Mouse (Mus musculus) intestine, embryonic 14.5 days (tissue): ENCODE data around the gene Noc4l. TPM values are rescaled to one million over a fixed set of nuclear protein-coding genes. Genes with fewer than 3 reads are reported as not detected.

Source experiments
- ATAC-seq: fragments of 200-750 bp; cut with Nextera tagmentation; replicated peaks from 2 replicates; pipeline ENCODE4 v1.8.0; 2017; ENCODE audit warnings: low read depth, moderate number of reproducible peaks, moderate TSS enrichment, moderate library complexity; ENCODE audit not compliant: low FRiP score, low TSS enrichment
- DNase-seq: peaks from one replicate; pipeline ENCODE4 v3.0.0-alpha.2; 2018; ENCODE audit warnings: low spot score
- H3K27ac ChIP-seq: fragments of 300-500 bp; sonication (generic); 2 replicates; pipeline ENCODE4 v1.5.1; 2014; ENCODE audit warnings: low read depth, mild to moderate bottlenecking, control low read depth
- H3K27me3 ChIP-seq: fragments of 300-500 bp; sonication (generic); replicated peaks from 2 replicates; pipeline ENCODE4 v1.6.1; 2014; ENCODE audit warnings: low read length, control low read depth; ENCODE audit not compliant: control insufficient read depth, insufficient read depth
- H3K36me3 ChIP-seq: fragments of 300-500 bp; sonication (generic); 2 replicates; pipeline ENCODE4 v1.6.1; 2014; ENCODE audit warnings: low read length, control low read depth; ENCODE audit not compliant: control insufficient read depth, insufficient read depth
- H3K4me1 ChIP-seq: fragments of 300-500 bp; sonication (generic); replicated peaks from 2 replicates; pipeline ENCODE4 v1.6.1; 2014; ENCODE audit warnings: low read length, control low read depth, mixed read lengths; ENCODE audit not compliant: control insufficient read depth, insufficient read depth
- H3K4me2 ChIP-seq: fragments of 300-500 bp; sonication (generic); 2 replicates; pipeline ENCODE4 v1.6.1; 2014; ENCODE audit warnings: low read length
- H3K4me3 ChIP-seq: fragments of 300-500 bp; sonication (generic); 2 replicates; pipeline ENCODE4 v1.5.1; 2014; ENCODE audit warnings: low read depth, low read length, control low read depth, mixed read lengths
- H3K9ac ChIP-seq: fragments of 300-500 bp; sonication (generic); 2 replicates; pipeline ENCODE4 v1.6.1; 2014; ENCODE audit warnings: mild to moderate bottlenecking, low read length
- H3K9me3 ChIP-seq: fragments of 300-500 bp; sonication (generic); 2 replicates; pipeline ENCODE4 v1.6.1; 2016; ENCODE audit warnings: low read length, control low read depth; ENCODE audit not compliant: control insufficient read depth
- WGBS: fragments of 180-500 bp; shearing (Covaris S2); extraction: QIAGEN DNeasy Blood & Tissue Kit; methylation state at CpG from one replicate; pipeline ENCODE4 v1.1.7; 2014; 5-methylcytosine and 5-hydroxymethylcytosine counted together
- polyA plus RNA-seq: library from polyadenylated mRNA; unstranded; fragments of >200 nt; fragmentation: Nextera tagmentation; extraction: Ambion mirVana; gene quantifications from 2 replicates; pipeline ENCODE4 v1.2.1, GENCODE M21; 2014

Gene Noc4l
- polyA plus RNA-seq, 1 experiment from 2014 or later = 69.1 TPM

DNA sequence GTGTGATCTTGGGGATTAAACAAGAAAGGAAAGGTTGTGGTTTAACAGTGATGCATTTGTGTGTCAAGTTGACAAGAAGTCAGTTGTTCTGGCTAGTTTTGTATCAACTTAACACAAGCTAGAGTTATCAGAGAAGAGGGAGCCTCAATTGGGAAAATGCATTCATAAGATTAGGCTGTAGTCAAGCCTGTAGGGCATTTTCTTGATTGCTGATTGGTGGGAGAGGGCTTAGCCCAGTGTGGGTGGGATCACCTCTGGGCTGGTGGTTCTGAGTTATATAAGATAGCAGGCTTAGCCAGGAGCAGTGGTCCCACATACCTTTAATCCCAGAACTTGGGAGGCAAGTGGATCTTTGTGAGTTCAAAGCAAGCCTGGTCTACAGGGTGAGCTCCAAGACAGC, 6.8 kb downstream of the Noc4l start:
- Histone ChIP-seq H3K27me3 (no peaks in the 10 kb centered on the region), H3K4me1 (no peaks in the 10 kb centered on the region), H3K27ac (no peak overlapping the region), H3K9ac (no peak overlapping the region), H3K4me3 (no peak overlapping the region), H3K9me3 (no peaks in the 10 kb centered on the region), H3K36me3 (peaks cover 53% of the 10 kb centered on the region), H3K4me2 (no peak overlapping the region)
- DNase-seq (no peak), ATAC-seq (no peak)

DNA sequence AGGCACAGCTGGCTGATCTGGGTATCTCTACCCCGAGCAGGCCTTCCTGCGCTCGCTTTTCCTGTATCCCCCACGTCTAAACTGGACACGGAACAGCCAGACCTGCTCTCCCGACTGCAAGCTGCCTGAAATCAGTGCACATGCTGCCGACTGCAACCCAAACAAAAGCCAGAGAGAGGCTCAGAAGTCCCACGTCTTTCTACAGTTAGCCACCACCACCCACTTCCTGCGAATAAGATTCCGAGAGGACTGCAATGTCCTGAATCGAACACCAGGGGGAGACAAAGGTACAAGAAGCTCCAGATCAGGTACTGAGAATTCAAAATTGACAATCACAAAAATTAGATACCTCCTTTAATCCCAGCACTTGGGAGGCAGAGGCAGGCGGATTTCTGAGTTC, 13.8 kb downstream of the Noc4l start:
- no peak for ATAC-seq
- Histone ChIP-seq H3K9me3 (no peaks in the 10 kb centered on the region), H3K4me1 (no peaks in the 10 kb centered on the region), H3K9ac (peak overlapping the region; percentile 22; the same call in 1 of the 2 replicates), H3K4me3 (no peak overlapping the region), H3K36me3 (no peaks in the 10 kb centered on the region), H3K27ac (no peak overlapping the region), H3K4me2 (peak overlapping the region; percentile 37), H3K27me3 (no peaks in the 10 kb centered on the region)
- 19% methylated on average over 12 of the region's 12 CpGs for WGBS
- peak; percentile 83 for DNase-seq

DNA sequence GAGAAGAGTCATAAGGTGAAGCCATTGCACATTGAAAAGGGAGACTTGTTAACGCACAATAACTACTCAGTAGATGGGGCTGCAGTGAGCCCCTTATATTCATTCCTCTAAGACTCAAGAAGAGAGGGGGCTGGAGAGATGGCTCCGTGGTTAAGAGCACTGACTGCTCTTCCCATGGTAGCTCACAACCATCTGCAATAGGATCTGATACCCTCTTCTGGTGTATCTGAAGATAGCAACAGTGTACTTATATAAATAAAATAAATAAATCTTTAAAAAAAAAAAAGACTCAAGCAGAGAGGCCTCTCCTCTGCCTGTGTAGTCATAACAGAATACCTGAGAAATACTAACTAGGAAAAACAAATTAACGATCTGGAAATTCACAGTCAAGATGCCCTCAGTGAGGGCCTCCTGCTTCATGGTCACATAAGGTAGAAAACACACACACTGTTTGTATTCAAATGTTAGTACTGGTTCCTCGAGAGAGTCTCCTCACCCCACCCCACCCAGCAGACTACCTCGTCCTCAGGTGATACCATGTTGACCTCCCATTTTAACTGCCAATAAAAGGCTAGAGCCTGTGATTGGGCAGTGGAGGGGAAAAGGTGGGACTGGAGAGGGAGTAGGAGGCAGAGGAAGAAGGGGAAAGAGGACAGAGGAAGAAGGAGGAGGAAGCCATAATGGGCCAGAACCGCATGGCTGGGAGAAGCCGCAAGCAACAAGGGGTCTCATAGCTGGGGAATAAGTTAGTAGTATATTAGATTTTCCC, 14.7 kb downstream of the Noc4l start:
- no peak overlapping the region for H3K4me3 ChIP-seq
- ATAC-seq = no peak
- 75% methylated on average over 7 of the region's 7 CpGs for WGBS
- no peak overlapping the region for H3K4me2 ChIP-seq
- no peak overlapping the region for H3K9ac ChIP-seq
- H3K4me1 ChIP-seq = no peaks in the 10 kb centered on the region
- no peak for DNase-seq
- H3K36me3 ChIP-seq = no peaks in the 10 kb centered on the region
- no peaks in the 10 kb centered on the region for H3K27me3 ChIP-seq
- no peak overlapping the region for H3K27ac ChIP-seq
- no peaks in the 10 kb centered on the region for H3K9me3 ChIP-seq

DNA sequence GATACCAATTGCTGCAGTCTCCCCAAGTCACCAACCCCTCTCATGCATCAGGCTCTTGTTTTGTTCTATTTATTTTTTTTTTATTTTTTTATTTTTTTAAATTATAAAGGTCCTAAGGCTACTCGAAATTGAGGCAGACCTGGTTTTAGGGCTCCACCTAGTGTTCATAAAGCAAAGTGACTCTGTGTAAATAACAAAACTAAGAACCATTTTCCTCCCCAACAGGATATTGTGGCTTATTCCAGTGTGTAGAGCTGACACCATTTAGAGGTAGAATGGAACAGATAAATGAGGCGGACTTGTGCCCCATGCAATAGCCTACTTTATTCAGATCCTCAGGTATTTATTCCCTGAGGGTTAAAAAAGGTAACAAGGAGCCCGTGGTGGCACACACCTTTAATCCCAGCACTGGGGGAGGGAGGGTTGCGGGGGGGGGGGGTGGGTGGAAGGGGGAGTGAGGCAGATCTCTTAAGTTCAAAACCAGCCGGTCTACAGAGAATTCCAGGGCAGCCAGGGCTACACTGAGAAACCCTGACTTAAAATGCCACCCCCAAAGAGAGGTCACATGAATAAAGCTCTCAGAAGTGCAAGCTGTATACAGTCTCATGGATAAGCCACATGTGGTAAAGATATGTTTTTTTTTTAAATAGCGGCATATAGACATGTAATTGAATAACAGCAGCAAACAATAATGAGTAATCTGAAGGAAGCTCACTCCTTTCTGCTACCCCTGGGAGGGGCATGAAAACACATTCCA, 17.1 kb downstream of the Noc4l start:
- no peak overlapping the region for H3K4me3 ChIP-seq
- DNase-seq (no peak), ATAC-seq (no peak; the same call in 1 of the 2 replicates)
- H3K4me1 ChIP-seq = no peaks in the 10 kb centered on the region
- H3K9me3 ChIP-seq = no peaks in the 10 kb centered on the region
- H3K4me2 ChIP-seq = no peak overlapping the region
- no peaks in the 10 kb centered on the region for H3K36me3 ChIP-seq
- H3K27me3 ChIP-seq = no peaks in the 10 kb centered on the region
- no peak overlapping the region for H3K9ac ChIP-seq
- WGBS = 40% methylated on average over 6 of the region's 6 CpGs
- no peak overlapping the region for H3K27ac ChIP-seq

DNA sequence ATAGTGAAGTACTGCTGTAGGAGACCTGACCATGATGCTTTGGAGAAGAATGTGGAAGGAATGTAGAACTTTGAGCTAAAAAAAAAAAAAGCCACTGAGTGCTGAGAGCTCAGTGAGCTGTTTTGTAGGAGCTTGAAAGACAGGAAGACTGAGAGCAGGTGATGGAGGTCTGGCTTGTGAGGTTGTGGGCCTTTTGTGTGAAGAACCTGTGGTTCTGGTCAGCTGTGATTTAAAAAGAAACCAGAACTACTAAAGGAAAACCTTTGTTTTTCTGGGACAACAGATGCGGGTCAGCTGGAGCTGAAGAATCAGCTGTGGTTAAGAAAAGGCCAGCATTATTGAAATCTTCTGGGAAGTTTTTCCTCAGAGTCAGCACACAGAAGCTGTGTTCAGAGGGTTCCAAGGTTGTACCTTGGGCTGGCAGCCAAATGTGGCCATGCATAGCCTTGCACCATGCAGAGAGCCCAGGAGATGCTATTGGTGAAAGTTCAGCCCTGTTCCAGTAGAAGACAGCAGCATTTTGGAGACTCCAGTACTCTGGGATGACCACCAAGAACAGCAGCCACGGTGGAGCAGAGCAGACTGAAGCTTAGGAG, 23.6 kb downstream of the Noc4l start:
- ATAC-seq (no peak), DNase-seq (no peak)
- 84% methylated on average over 2 of the region's 2 CpGs for WGBS
- no peak overlapping the region for H3K27ac ChIP-seq
- H3K4me1 ChIP-seq = no peaks in the 10 kb centered on the region
- no peak overlapping the region for H3K4me3 ChIP-seq
- H3K9me3 ChIP-seq = no peaks in the 10 kb centered on the region
- H3K4me2 ChIP-seq = no peak overlapping the region
- H3K36me3 ChIP-seq = no peaks in the 10 kb centered on the region
- H3K27me3 ChIP-seq = no peaks in the 10 kb centered on the region; the same call in 1 of the 2 replicates
- no peak overlapping the region for H3K9ac ChIP-seq

DNA sequence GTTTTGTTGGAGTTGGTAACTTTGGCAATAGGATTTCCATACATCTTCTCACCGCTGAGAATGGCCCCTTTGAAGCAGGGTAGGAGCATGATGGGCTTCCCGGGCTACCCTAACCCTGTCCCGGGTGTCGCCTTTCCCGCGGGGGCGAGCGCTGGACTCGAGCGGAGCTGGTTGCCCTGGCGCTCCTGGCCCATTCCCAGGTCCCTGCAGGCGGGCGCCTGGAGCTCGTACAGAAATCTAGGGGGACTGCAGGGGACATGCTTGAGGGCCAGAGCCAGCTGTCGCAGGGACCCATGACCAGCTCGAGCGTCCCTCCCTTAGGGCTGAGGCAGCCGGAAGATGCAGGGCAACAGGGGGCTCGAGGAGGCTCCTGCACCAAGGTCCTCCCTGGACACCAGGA, 25.1 kb downstream of the Noc4l start:
- WGBS = 22% methylated on average over 19 of the region's 19 CpGs
- no peak overlapping the region for H3K4me3 ChIP-seq
- no peaks in the 10 kb centered on the region for H3K4me1 ChIP-seq
- no peak overlapping the region for H3K27ac ChIP-seq
- no peak overlapping the region for H3K9ac ChIP-seq
- no peak for ATAC-seq
- no peaks in the 10 kb centered on the region for H3K9me3 ChIP-seq
- H3K4me2 ChIP-seq = no peak overlapping the region
- DNase-seq = no peak
- no peaks in the 10 kb centered on the region; the same call in 1 of the 2 replicates for H3K27me3 ChIP-seq
- no peaks in the 10 kb centered on the region for H3K36me3 ChIP-seq

DNA sequence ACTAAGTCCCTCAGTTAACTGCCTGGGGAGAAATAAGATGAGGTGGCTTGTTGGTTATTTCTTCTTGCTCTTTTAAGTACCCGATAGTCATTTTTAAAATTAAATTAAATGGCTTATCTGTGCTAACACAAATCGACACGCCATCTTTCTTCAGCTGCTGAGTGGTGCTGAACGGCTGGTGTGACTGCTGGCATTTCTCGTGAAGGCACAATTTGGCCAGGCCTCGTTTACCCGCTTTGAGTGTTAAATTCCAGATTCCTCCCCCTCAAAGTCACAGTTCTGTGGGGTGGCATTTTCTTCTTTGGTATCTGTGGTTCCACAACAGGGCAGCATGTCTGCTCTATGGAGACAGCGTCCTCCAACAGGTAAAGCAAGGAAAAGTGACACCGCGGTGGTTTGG, 25.9 kb downstream of the Noc4l start:
- no peak for DNase-seq
- Histone ChIP-seq H3K4me1 (no peaks in the 10 kb centered on the region), H3K4me2 (no peak overlapping the region), H3K4me3 (no peak overlapping the region), H3K9me3 (no peaks in the 10 kb centered on the region), H3K27me3 (no peaks in the 10 kb centered on the region; the same call in 1 of the 2 replicates), H3K27ac (no peak overlapping the region), H3K9ac (no peak overlapping the region), H3K36me3 (no peaks in the 10 kb centered on the region)
- WGBS = 72% methylated on average over 10 of the region's 10 CpGs
- ATAC-seq = no peak

DNA sequence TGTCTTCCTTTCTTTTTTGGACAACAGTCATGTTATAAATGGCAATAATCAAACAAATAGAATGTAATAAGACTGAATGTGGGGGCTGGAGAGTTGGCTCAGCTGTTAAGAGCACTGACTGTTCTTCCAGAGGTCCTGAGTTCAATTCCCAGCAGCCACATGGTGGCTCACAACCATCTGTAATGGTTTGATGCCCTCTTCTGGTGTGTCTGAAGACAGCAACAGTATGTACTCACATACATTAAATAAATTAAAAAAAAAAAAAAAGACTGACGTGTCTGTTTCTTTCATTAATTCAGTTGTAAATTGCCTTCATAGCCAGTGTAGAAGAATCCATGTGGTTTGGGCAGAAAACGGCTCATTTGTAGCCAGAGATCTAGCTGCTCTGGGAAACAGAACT, 28.9 kb downstream of the Noc4l start:
- Histone ChIP-seq H3K9me3 (no peaks in the 10 kb centered on the region), H3K9ac (no peak overlapping the region), H3K36me3 (no peaks in the 10 kb centered on the region), H3K4me3 (no peak overlapping the region), H3K27me3 (no peaks in the 10 kb centered on the region; the same call in 1 of the 2 replicates), H3K27ac (no peak overlapping the region), H3K4me2 (no peak overlapping the region), H3K4me1 (no peaks in the 10 kb centered on the region)
- 76% methylated on average over 2 of the region's 2 CpGs for WGBS
- ATAC-seq (no peak), DNase-seq (no peak)
